Mouse (Mus musculus) cerebellum, postnatal 36 days (tissue): ENCODE results near the gene Gm14399.
A peak's percentile ranks its signal among the peaks of the same experiment; 100 is the strongest.
"Not testable (repeated sequence)": the region's sequence is repeated elsewhere in the genome, so short reads cannot be mapped to it uniquely, and the experiment has no call there.

Experiments
- DNase-seq, 2 experiments: peaks; one replicate each; pipeline ENCODE4 v3.0.0; 2021 to 2022; ENCODE audit warnings: mixed read lengths in 2 of 2

Gm14399 gene

DNA sequence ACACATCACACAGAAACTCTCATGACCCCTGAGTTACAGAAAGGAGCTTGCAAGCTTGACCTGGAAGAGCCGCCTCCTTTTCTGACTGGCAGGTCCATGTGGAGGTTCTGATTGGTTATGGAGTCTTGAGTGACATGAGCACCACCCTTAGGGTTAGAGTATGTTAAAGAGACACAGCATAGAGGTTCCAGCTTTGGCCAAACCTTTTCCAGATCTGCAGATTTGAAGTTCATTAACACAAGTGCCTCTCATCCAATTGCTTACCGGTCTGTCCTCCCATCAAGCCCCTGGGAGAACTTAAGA is at the start of gene Gm14399:
Gene Gm14399, minus strand, starts transcription at position 20 of the 303 bp plus-strand sequence.
- DNase-seq, result not testable (repeated sequence)

DNA sequence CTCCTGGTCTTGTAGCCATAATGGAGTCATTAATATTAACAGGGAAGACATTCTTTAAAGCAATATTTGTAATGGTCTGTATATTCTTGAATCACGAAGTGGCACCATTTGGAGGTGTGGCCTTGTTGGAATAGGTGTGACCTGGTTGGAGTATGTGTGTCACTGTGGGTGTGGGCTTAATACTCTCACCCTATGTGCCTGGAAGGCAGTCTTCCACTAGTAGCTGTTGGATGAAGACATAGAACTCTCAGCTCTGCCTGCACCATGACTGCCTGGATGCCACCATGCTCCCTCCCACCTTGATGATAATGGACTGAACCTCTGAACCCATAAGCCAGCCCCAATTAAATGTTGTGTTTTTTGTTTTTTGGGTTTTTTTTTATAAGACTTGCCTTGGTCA is 37.2 kb upstream of the Gm14399 start:
- not testable (repeated sequence) for DNase-seq

DNA sequence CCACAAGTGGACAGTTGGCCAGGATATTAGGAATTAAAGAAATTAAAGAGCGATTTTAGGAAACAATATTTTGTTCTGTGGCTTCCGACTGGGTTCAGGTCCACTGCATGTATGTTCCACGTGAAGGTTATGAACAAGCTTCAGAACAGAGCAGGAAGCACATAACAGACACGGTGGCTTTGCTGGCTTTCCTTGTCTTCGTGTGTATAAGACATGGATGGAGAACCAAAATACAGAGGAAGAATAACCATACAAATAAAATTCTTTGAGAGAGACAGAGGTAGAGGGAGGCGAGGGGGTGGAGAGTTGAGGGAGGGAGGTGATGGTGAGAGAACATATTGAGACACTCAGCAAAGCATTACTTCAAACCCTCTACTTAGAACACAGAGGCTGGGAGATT is 34.5 kb upstream of the Gm14399 start:
- DNase-seq, result no peak

DNA sequence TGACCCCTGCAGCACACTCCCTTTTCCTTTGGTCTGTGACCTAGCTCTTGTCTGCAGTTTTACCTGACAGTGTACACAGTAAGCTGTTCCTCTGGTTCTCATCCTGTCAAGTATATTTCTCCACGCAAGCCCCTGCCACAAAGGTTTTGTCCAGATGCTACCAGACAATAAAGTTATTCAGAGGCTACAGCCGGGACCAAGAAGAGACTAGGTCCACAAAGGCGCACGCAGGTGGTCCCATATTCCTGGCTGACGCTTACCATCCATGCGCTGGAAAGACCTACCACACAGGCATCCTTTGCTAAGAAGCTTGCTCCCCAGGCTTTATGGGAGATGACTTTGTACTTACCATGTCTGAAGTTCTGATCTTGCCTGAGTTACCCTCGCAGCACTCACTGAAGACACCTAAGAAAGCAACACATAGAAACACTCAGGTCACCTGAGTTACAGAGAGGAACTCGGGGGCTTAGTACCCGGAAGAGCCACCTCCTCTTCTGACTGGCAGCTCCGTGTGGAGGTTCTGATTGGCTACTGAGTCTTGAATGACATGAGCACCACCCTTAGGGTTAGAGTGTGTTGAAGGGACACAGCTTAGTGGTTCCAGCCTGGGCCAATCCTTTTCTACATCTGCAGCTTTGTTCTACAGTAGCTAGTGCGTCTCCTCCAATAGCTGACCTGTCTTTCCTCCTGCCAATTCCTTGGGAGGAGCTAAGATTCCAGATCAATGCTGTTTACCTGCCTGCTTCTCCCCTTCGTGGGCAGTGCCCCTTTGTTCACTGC is 33.8 kb upstream of the Gm14399 start, which contains the start of gene Gm14443:
Gene Gm14443, minus strand, starts transcription at position 471 of the 780 bp plus-strand sequence.
- DNase-seq, result not testable (repeated sequence)

DNA sequence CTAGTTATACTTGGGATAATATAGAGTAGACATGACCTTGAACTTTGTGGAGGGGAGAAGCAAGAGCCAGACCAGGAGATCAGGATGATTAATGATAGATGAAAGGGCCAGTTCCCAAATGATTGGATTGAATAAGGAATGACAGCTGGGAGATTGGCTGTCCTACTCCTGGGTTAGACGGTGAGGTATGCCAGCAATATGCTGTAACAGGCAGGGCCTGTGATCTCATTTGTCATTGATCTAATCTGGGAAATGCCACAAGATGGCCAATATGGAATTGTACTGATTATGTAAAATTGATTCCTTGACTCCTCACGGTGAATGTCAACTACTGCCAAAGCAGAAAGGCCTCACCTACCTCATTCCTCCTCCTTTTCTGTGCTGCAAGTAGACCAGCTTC is 32.2 kb upstream of the Gm14399 start:
- DNase-seq, result not testable (repeated sequence)

DNA sequence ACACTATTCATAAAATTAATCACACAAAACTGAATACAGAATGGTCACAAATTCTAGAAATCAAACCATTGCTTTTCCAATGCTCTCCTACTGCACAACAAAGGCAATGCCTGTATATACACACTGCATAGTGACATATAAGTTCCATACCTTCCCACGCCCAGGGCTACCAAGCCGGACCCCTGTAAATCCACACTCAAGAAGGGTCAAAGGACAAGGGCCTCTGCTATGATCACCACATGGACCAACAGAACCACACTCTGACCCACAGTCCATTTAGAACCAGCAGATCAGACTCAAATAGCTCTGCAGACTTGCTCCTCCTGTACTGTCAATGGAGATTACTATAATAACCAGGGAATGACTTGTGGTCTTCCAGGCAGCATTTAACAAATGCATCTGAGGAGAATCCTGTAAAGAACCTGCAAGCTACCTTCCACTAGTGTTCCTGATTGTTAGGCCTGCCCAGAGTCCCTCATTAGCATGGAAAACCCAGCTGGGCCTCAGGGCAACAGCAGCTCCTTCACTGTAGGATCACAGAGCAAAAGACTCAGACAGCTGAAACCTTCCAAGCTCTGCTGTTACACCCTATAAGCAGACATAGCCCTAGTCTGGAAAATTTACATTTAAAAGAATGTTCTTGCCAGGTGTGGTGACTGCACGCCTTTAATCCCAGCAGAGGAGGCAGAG is 31.2 kb upstream of the Gm14399 start:
- not testable (repeated sequence) for DNase-seq

DNA sequence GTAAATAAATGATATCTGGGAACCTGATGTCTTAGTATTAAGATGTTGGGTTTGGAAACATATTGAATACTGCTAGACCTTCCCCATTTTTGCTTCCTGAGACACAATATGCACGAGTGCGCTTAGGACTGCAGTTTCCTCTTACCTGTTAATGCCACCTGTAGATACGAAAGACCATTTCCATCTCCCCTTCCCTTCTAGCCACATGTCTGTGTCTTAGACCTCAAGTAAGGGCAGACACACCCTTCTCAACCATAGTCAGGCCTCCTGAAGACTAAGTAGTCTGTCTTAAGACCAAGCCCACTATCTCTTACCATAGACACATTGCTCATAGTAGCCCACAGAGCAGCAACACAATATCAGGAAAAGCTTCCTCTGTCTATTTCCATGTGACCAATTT is 30.3 kb upstream of the Gm14399 start:
- DNase-seq, result no peak

DNA sequence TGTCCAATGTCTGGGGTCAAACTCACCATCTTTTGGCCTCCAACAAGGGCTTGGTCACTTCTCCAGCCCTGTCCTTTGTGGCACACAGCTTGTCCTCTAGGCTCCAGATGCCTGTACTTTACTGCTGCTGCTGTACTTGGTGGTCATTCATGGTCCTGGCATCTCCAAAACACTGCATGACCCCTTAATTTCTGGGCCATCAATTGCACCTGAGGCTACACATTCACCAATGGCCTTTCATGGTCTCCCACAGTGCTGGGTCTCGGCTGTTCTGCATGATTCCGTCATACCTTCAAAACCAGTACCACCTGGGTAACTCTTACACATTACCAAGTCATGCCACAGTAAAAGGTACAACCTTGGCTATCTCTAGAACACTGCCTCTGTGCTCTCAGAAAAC is 25.1 kb upstream of the Gm14399 start:
- not testable (repeated sequence) for DNase-seq

DNA sequence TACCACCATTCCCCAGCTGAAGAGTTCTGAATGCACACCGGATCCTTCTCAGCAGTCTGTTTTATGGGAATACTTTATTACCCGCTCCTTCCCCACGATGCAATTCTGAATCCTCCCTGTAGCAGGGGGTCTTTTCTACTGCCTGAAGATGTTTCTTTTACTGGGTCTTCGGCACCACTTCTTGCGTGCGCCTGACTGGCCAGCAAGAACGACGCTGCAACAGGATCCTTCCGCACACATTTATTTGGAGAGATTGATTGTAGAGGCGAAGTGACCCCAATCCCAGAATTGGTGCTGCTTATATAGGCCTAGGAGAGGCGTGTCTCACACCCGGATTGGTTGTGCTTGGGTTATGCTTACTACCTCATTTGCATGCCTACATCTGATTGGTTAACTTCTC is 23.3 kb upstream of the Gm14399 start:
- not testable (repeated sequence) for DNase-seq

DNA sequence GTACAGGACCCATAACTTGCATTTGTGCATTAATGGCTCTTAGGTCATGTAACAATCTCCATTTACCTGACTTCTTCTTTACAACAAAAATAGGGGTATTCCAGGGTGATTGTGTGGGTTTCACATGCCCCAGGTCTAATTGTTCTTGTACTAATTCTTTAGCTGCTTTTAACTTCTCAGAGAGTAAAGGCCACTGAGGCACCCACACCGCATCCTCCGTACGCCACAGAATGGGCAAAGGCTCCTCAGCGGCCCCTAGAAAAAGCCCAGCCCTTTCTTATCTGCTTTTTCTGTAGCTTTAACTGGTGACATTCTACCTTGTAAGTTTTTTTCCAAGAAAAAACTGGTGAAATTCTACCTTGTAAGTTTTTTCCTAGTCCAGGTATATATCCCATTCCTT is 19.6 kb upstream of the Gm14399 start:
- not testable (repeated sequence) for DNase-seq

DNA sequence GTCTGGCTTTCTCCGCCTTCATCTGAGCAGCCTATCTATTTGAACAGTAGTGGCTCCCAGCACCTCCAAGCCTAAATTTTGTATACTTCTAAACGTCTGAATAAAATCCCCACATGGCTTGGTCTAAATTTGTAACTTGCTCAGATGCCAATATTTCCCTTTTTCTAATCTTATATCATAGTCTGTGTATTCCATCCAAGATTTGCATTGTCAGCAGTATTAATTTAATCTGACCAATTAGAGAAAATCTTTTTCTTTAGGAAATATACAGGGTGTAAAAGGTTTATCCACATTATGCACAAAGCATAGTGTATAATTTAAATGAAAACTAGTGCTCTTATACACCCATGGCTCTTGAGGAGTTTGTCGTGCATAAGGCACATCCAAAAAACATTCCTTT is 16.8 kb upstream of the Gm14399 start:
- no peak for DNase-seq

DNA sequence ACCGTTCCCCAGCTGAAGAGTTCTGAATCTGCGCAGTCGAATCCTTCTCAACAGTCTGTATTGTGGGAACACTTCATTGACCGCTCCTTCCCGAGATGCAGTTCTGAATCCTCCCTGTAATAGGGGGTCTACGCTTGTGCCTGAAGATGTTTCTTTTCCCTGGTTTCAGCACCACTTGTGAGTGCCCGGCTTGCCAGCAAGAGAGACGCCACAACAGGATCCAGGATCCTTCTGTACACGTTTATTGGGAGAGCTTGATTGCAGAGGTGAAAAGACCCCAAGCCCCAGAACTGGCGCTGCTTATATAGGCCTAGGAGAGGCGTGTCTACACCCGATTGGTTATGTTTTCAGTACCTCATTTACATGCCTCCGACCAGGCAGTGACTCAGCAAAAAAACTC is 14.9 kb upstream of the Gm14399 start:
- DNase-seq, result no peak

DNA sequence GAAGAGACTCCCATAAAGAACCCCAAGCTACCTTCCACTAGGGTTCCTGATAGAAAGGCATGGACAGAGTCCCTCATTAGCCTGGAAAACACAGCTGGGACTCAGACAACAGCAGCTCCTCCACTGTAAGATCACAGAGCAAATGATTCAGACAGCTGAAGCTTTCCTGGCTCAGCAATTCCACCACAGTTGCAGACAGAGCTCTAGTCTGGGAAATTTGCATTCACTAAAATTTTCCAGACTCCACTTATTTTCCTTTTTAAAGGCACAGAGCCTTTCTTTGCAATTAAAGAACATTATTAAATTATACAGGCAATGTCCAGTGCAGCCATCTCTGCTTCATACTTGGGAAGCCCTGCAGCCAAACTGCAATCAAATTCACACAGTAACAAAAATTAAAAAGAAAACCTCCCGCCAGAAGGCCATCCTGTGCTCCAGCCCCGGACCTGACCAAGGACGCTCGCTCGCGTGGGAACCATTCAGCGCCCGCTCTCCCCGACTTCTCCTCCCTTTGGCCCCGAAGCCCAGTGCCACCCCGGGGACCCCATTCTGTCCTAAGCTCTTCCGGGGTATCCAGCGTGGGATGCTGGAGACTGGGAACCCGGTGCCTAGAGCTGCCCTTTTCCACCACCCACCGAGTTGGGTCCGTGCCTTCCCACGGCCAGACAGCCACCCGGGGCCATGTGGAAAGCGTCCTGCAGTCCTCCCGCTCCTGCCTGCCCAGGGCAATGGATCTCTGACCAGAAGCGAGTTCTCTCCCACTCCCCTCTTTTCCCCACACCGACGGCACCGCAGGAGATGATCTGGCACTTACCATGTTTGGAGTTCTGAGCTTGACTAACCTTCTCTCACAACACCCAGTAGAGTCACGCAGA is 457 bp downstream of the Gm14399 start:
- DNase-seq, result peak; percentile 9 to 28

DNA sequence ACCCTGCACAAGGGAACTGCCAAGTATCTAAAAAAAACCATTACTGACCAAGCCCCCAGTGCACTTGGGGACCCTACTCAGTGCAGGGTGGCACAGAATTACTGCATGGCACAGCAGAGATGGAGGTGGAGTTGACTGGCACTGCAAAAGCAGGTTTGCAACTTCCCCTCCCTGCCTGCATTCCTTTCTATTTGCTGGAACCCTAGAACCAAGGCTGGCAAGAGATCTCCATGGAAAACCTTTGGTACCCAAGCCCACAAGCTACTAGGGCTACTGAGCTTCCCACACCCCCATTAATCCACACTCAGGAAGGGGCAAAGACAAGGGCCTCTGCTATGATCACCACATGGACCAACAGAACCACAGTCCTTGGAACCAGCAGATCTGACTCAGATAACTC is 1.2 kb downstream of the Gm14399 start:
- DNase-seq, result not testable (repeated sequence)
